Mouse (Mus musculus) intestine, embryonic 16.5 days (tissue): ENCODE measurements at regions not wholly inside any gene's neighbourhood (a gene's known extent, or its start where the extent isn't known, plus 50 kb on each side); places are given as distances from the start of the nearest gene placed in this dataset.

Experiments
- ATAC-seq: fragments of 200-750 bp; cut with Nextera tagmentation; 2 replicates; pipeline ENCODE4 v1.8.0; 2017; ENCODE audit warnings: moderate TSS enrichment, moderate library complexity
- H3K27ac ChIP-seq: fragments of 300-500 bp; sonication (generic); 2 replicates; pipeline ENCODE4 v1.5.1; 2014; ENCODE audit warnings: mild to moderate bottlenecking, low read length
- H3K27me3 ChIP-seq: fragments of 300-500 bp; sonication (generic); replicated peaks from 2 replicates; pipeline ENCODE4 v1.6.1; 2014; ENCODE audit warnings: low read length, control low read depth, mixed read lengths; ENCODE audit not compliant: control insufficient read depth, insufficient read depth
- H3K36me3 ChIP-seq: fragments of 300-500 bp; sonication (generic); 2 replicates; pipeline ENCODE4 v1.6.1; 2014; ENCODE audit warnings: low read length, control low read depth; ENCODE audit not compliant: control insufficient read depth, insufficient read depth
- H3K4me1 ChIP-seq: fragments of 300-500 bp; sonication (generic); 2 replicates; pipeline ENCODE4 v1.6.1; 2014; ENCODE audit warnings: low read length, control low read depth, mixed read lengths; ENCODE audit not compliant: control insufficient read depth, insufficient read depth
- H3K4me2 ChIP-seq: fragments of 300-500 bp; sonication (generic); 2 replicates; pipeline ENCODE4 v1.6.1; 2014; ENCODE audit warnings: low read depth, low read length, control low read depth
- H3K4me3 ChIP-seq: fragments of 300-500 bp; sonication (generic); 2 replicates; pipeline ENCODE4 v1.5.1; 2014; ENCODE audit warnings: mild to moderate bottlenecking, low read length
- H3K9ac ChIP-seq: fragments of 300-500 bp; sonication (generic); 2 replicates; pipeline ENCODE4 v1.6.1; 2014; ENCODE audit warnings: low read depth, low read length
- H3K9me3 ChIP-seq: fragments of 300-500 bp; sonication (generic); 2 replicates; pipeline ENCODE4 v1.6.1; 2016; ENCODE audit warnings: low read length, control low read depth; ENCODE audit not compliant: control insufficient read depth
- WGBS: fragments of 180-500 bp; shearing (Covaris S2); extraction: QIAGEN DNeasy Blood & Tissue Kit; methylation state at CpG from one replicate; pipeline ENCODE4 v1.1.7; 2014; 5-methylcytosine and 5-hydroxymethylcytosine counted together

- ATAC-seq: no peak
- Histone ChIP-seq H3K27me3 (no peaks in the 10 kb centered on the region), H3K4me3 (no peak overlapping the region), H3K27ac (no peak overlapping the region), H3K4me2 (no peak overlapping the region), H3K9me3 (no peaks in the 10 kb centered on the region), H3K9ac (no peak overlapping the region), H3K36me3 (no peaks in the 10 kb centered on the region), H3K4me1 (no peaks in the 10 kb centered on the region)
- 81% methylated on average over 1 of the region's 1 CpGs for WGBS
Measured at GRCm38 (mm10) chr3:18671681-18672080, 723.5 kb downstream of the Cypt12 start.

GRCm38 (mm10) chr3:18683346-18684101 lies 735.3 kb downstream of the Cypt12 start:
- WGBS: 86% methylated on average over 6 of the region's 6 CpGs
- no peak for ATAC-seq
- no peak overlapping the region for H3K4me3 ChIP-seq
- H3K4me2 ChIP-seq: no peak overlapping the region
- H3K9me3 ChIP-seq: no peaks in the 10 kb centered on the region
- no peaks in the 10 kb centered on the region for H3K4me1 ChIP-seq
- H3K36me3 ChIP-seq: no peaks in the 10 kb centered on the region
- H3K27me3 ChIP-seq: no peaks in the 10 kb centered on the region
- no peak overlapping the region for H3K9ac ChIP-seq
- no peak overlapping the region for H3K27ac ChIP-seq

GRCm38 (mm10) chr3:18695113-18695792 lies 747.0 kb downstream of the Cypt12 start:
- H3K9ac ChIP-seq: no peak overlapping the region
- no peaks in the 10 kb centered on the region for H3K27me3 ChIP-seq
- peak; percentile 56; the same call in 1 of the 2 replicates for ATAC-seq
- no peak overlapping the region for H3K4me3 ChIP-seq
- no peaks in the 10 kb centered on the region for H3K36me3 ChIP-seq
- no peak overlapping the region; the same call in 1 of the 2 replicates for H3K27ac ChIP-seq
- 49% methylated on average over 4 of the region's 4 CpGs for WGBS
- H3K4me1 ChIP-seq: no peaks in the 10 kb centered on the region
- H3K9me3 ChIP-seq: no peaks in the 10 kb centered on the region
- no peak overlapping the region for H3K4me2 ChIP-seq

GRCm38 (mm10) chr3:18696981-18697660 lies 748.9 kb downstream of the Cypt12 start:
- Histone ChIP-seq H3K36me3 (no peaks in the 10 kb centered on the region), H3K9me3 (no peaks in the 10 kb centered on the region), H3K27me3 (no peaks in the 10 kb centered on the region), H3K4me2 (no peak overlapping the region), H3K27ac (no peak overlapping the region), H3K4me1 (no peaks in the 10 kb centered on the region), H3K9ac (no peak overlapping the region), H3K4me3 (no peak overlapping the region)
- no peak for ATAC-seq
- 90% methylated on average over 2 of the region's 2 CpGs for WGBS

- ATAC-seq: no peak
- no peak overlapping the region for H3K9ac ChIP-seq
- no peaks in the 10 kb centered on the region for H3K27me3 ChIP-seq
Measured at GRCm38 (mm10) chr3:18698106-18698505, 749.9 kb downstream of the Cypt12 start.

GRCm38 (mm10) chr3:18705165-18705564 lies 757.0 kb downstream of the Cypt12 start:
- WGBS: 78% methylated on average over 6 of the region's 6 CpGs

More at GRCm38 (mm10) chr3:18698106-18698505, 749.9 kb downstream of the Cypt12 start:
- Histone ChIP-seq H3K27ac (no peak overlapping the region), H3K9me3 (no peaks in the 10 kb centered on the region), H3K4me3 (no peak overlapping the region), H3K4me1 (no peaks in the 10 kb centered on the region), H3K4me2 (no peak overlapping the region), H3K36me3 (no peaks in the 10 kb centered on the region)

GRCm38 (mm10) chr3:18705756-18706155 lies 757.5 kb downstream of the Cypt12 start:
- Histone ChIP-seq H3K4me1 (no peaks in the 10 kb centered on the region), H3K36me3 (no peaks in the 10 kb centered on the region), H3K9me3 (no peaks in the 10 kb centered on the region), H3K4me3 (no peak overlapping the region), H3K27ac (no peak overlapping the region), H3K27me3 (no peaks in the 10 kb centered on the region), H3K4me2 (no peak overlapping the region), H3K9ac (no peak overlapping the region)
- no peak for ATAC-seq
- 81% methylated on average over 9 of the region's 9 CpGs for WGBS

More at GRCm38 (mm10) chr3:18705165-18705564, 757.0 kb downstream of the Cypt12 start:
- Histone ChIP-seq H3K36me3 (no peaks in the 10 kb centered on the region), H3K27ac (no peak overlapping the region), H3K9ac (no peak overlapping the region), H3K4me3 (no peak overlapping the region), H3K27me3 (no peaks in the 10 kb centered on the region), H3K4me2 (no peak overlapping the region), H3K4me1 (no peaks in the 10 kb centered on the region), H3K9me3 (no peaks in the 10 kb centered on the region)
- ATAC-seq: no peak

- H3K4me3 ChIP-seq: no peak overlapping the region
- no peak overlapping the region for H3K27ac ChIP-seq
- no peak overlapping the region for H3K4me2 ChIP-seq
- H3K36me3 ChIP-seq: no peaks in the 10 kb centered on the region
- H3K27me3 ChIP-seq: no peaks in the 10 kb centered on the region
- H3K9me3 ChIP-seq: no peaks in the 10 kb centered on the region
- H3K4me1 ChIP-seq: no peaks in the 10 kb centered on the region
- H3K9ac ChIP-seq: no peak overlapping the region
- no peak for ATAC-seq
Measured at GRCm38 (mm10) chr3:18706356-18706755, 758.1 kb downstream of the Cypt12 start.

GRCm38 (mm10) chr3:18707730-18708129 lies 759.5 kb downstream of the Cypt12 start:
- no peak overlapping the region for H3K27ac ChIP-seq
- H3K9ac ChIP-seq: no peak overlapping the region
- 93% methylated on average over 3 of the region's 3 CpGs for WGBS
- no peaks in the 10 kb centered on the region for H3K27me3 ChIP-seq
- H3K4me1 ChIP-seq: no peaks in the 10 kb centered on the region
- H3K4me2 ChIP-seq: no peak overlapping the region
- ATAC-seq: no peak
- no peaks in the 10 kb centered on the region for H3K9me3 ChIP-seq
- H3K36me3 ChIP-seq: no peaks in the 10 kb centered on the region
- no peak overlapping the region for H3K4me3 ChIP-seq
